Mouse (Mus musculus): ENCODE measurements around the gene Dusp5.

Gene Dusp5

GRCm38 (mm10) chr19:53544923-53545561 lies 16.1 kb downstream of the Dusp5 start:
- no peak for DNase-seq (ENCODE audit: low spot score in 2 of 2)

- DNase-seq (ENCODE audit: low spot score in 2 of 2): no peak
Measured at GRCm38 (mm10) chr19:53547597-53547996, 18.7 kb downstream of the Dusp5 start.

- peak in 1 of 2 experiments; percentile 43 for DNase-seq (ENCODE audit: low spot score in 2 of 2)
Measured at GRCm38 (mm10) chr19:53550972-53551371, 22.1 kb downstream of the Dusp5 start.

GRCm38 (mm10) chr19:53552216-53552786 lies 23.4 kb downstream of the Dusp5 start:
- DNase-seq (ENCODE audit: low spot score in 2 of 2): no peak

- no peak for DNase-seq (ENCODE audit: low spot score in 2 of 2)
Measured at GRCm38 (mm10) chr19:53552795-53553194, 23.9 kb downstream of the Dusp5 start.

- DNase-seq (ENCODE audit: low spot score in 2 of 2): no peak
Measured at GRCm38 (mm10) chr19:53554402-53554801, 25.5 kb downstream of the Dusp5 start.

GRCm38 (mm10) chr19:53554981-53555616 lies 26.2 kb downstream of the Dusp5 start:
- DNase-seq (ENCODE audit: low spot score in 2 of 2): no peak

GRCm38 (mm10) chr19:53556841-53557240 lies 27.9 kb downstream of the Dusp5 start:
- no peak for DNase-seq (ENCODE audit: low spot score in 2 of 2)

- DNase-seq (ENCODE audit: low spot score in 2 of 2): no peak
Measured at GRCm38 (mm10) chr19:53557267-53557936, 28.5 kb downstream of the Dusp5 start.

GRCm38 (mm10) chr19:53560436-53560835 lies 31.5 kb downstream of the Dusp5 start:
- DNase-seq (ENCODE audit: low spot score in 2 of 2): no peak

GRCm38 (mm10) chr19:53564174-53564573 lies 35.3 kb downstream of the Dusp5 start:
- DNase-seq (ENCODE audit: low spot score in 2 of 2): no peak

- DNase-seq (ENCODE audit: low spot score in 2 of 2): peak in 1 of 2 experiments; percentile 25
Measured at GRCm38 (mm10) chr19:53565565-53566277, 36.8 kb downstream of the Dusp5 start.

GRCm38 (mm10) chr19:53567864-53568263 lies 39.0 kb downstream of the Dusp5 start:
- DNase-seq (ENCODE audit: low spot score in 2 of 2): no peak

GRCm38 (mm10) chr19:53568553-53568952 lies 39.6 kb downstream of the Dusp5 start:
- DNase-seq (ENCODE audit: low spot score in 2 of 2): no peak

- no peak for DNase-seq (ENCODE audit: low spot score in 2 of 2)
Measured at GRCm38 (mm10) chr19:53571056-53571455, 42.1 kb downstream of the Dusp5 start.

GRCm38 (mm10) chr19:53571501-53572428 lies 42.9 kb downstream of the Dusp5 start:
- DNase-seq (ENCODE audit: low spot score in 2 of 2): no peak

GRCm38 (mm10) chr19:53572607-53573006 lies 43.7 kb downstream of the Dusp5 start:
- DNase-seq (ENCODE audit: low spot score in 2 of 2): no peak

GRCm38 (mm10) chr19:53573151-53573550 lies 44.2 kb downstream of the Dusp5 start:
- DNase-seq (ENCODE audit: low spot score in 2 of 2): no peak

- no peak for DNase-seq (ENCODE audit: low spot score in 2 of 2)
Measured at GRCm38 (mm10) chr19:53574131-53574530, 45.2 kb downstream of the Dusp5 start.

- no peak for DNase-seq (ENCODE audit: low spot score in 2 of 2)
Measured at GRCm38 (mm10) chr19:53574546-53574945, 45.6 kb downstream of the Dusp5 start.

Measured in right cerebral cortex, adult 2 months (tissue).